Mouse (Mus musculus) forebrain, postnatal 0 days (tissue): ENCODE data around the gene Oxct1. TPM values are rescaled to one million over a fixed set of nuclear protein-coding genes. Genes with fewer than 3 reads are reported as not detected.

Experiments used
- ATAC-seq: fragments of 200-750 bp; cut with Nextera tagmentation; 2 replicates; pipeline ENCODE4 v1.8.0; 2017; ENCODE audit warnings: mild to moderate bottlenecking, moderate library complexity
- DNase-seq: peaks from one replicate; pipeline ENCODE4 v3.0.0-alpha.2; 2015
- H3K27ac ChIP-seq: fragments of 300-500 bp; sonication (generic); 2 replicates; pipeline ENCODE4 v1.5.1; 2014; ENCODE audit warnings: low read depth, mild to moderate bottlenecking, antibody characterized with exemption, low read length, moderate library complexity, mixed read lengths
- H3K27me3 ChIP-seq: fragments of 300-500 bp; sonication (generic); 2 replicates; pipeline ENCODE4 v1.6.1; 2014; ENCODE audit warnings: mild to moderate bottlenecking, low read length, mixed read lengths; ENCODE audit not compliant: insufficient read depth
- H3K36me3 ChIP-seq: fragments of 300-500 bp; sonication (generic); 2 replicates; pipeline ENCODE4 v1.6.1; 2014; ENCODE audit warnings: mild to moderate bottlenecking, moderate library complexity; ENCODE audit not compliant: insufficient read depth
- H3K4me1 ChIP-seq: fragments of 300-500 bp; sonication (generic); 2 replicates; pipeline ENCODE4 v1.6.1; 2014; ENCODE audit warnings: antibody characterized with exemption; ENCODE audit not compliant: insufficient read depth
- H3K4me2 ChIP-seq: fragments of 300-500 bp; sonication (generic); 2 replicates; pipeline ENCODE4 v1.6.1; 2014; ENCODE audit warnings: low read depth, mild to moderate bottlenecking, moderate library complexity
- H3K4me3 ChIP-seq: fragments of 300-500 bp; sonication (generic); 2 replicates; pipeline ENCODE4 v1.5.1; 2014; ENCODE audit warnings: low read depth, low read length, mixed read lengths
- H3K9ac ChIP-seq: fragments of 300-500 bp; sonication (generic); 2 replicates; pipeline ENCODE4 v1.6.1; 2014; ENCODE audit warnings: mild to moderate bottlenecking
- H3K9me3 ChIP-seq: fragments of 300-500 bp; sonication (generic); 2 replicates; pipeline ENCODE4 v1.6.1; 2016; ENCODE audit warnings: low read length
- CTCF ChIP-seq: sonication (generic); IDR thresholded peaks from 2 replicates; pipeline ENCODE4 v1.5.1; 2016; ENCODE audit warnings: antibody characterized with exemption, control low read depth, low read depth
- WGBS: fragments of 180-500 bp; shearing (Covaris S2); extraction: QIAGEN DNeasy Blood & Tissue Kit; methylation state at CpG from one replicate; pipeline ENCODE4 v1.1.7; 2014; 5-methylcytosine and 5-hydroxymethylcytosine counted together
- polyA plus RNA-seq: library from polyadenylated mRNA; unstranded; fragments of >200 nt; fragmentation: Nextera tagmentation; extraction: Ambion mirVana; gene quantifications from 2 replicates; pipeline ENCODE4 v1.2.1, GENCODE M21; 2015
- total RNA-seq: library from RNA; depleted of rRNA; stranded (reverse); fragments of >200 nt; gene quantifications from 2 replicates; pipeline ENCODE4 v1.2.3, GENCODE M21; 2014; rRNA removed

Oxct1 gene
- total RNA-seq, result 307 and 354 TPM in 2 replicates
- polyA plus RNA-seq, result 375 and 419 TPM in 2 replicates

GRCm38 (mm10) chr15:4026231-4026773 is at the start of gene Oxct1:
Oxct1 (plus strand) TSS chr15:4026383.
- DNase-seq (peak; percentile 93), ATAC-seq (peak; percentile 96)
- peak within 1 kb of the TSS; percentile 49 for H3K4me2 ChIP-seq
- no peaks in the 10 kb centered on the region for H3K9me3 ChIP-seq
- whole genome bisulfite sequencing, result 0% methylated on average over 45 of the region's 45 CpGs
- TF ChIP-seq CTCF, result peak; percentile 75
- no peaks in the 10 kb centered on the region for H3K36me3 ChIP-seq
- no peaks in the 10 kb centered on the region for H3K27me3 ChIP-seq
- H3K9ac ChIP-seq, result peak within 1 kb of the TSS; percentile 89
- H3K4me3 ChIP-seq, result peak within 1 kb of the TSS; percentile 58
- peaks cover 5% of the 10 kb centered on the region; the same call in 1 of the 2 replicates for H3K4me1 ChIP-seq
- H3K27ac ChIP-seq, result peak within 1 kb of the TSS; percentile 96

GRCm38 (mm10) chr15:3978279-3978678 is 47.9 kb upstream of the Oxct1 start:
- Histone ChIP-seq H3K36me3 (no peaks in the 10 kb centered on the region; the same call in 1 of the 2 replicates), H3K9me3 (no peaks in the 10 kb centered on the region), H3K27ac (no peak overlapping the region), H3K4me3 (no peak overlapping the region), H3K4me1 (0 out of 2 replicates have a peak, but pooled peaks cover 4% of the 10 kb centered on the region), H3K27me3 (no peaks in the 10 kb centered on the region), H3K4me2 (peak overlapping the region; percentile 72; the same call in 1 of the 2 replicates), H3K9ac (no peak overlapping the region)
- peak; percentile 38; the same call in 1 of the 2 replicates for TF ChIP-seq CTCF
- DNase-seq, result no peak
- WGBS, result 94% methylated on average over 2 of the region's 2 CpGs
- ATAC-seq, result no peak

- peak within 1 kb of the TSS; percentile 66 for H3K4me3 ChIP-seq
- H3K9ac ChIP-seq, result peak within 1 kb of the TSS; percentile 98
- DNase-seq (peak; percentile 78), ATAC-seq (peak; percentile 95)
- peak within 1 kb of the TSS; percentile 96 for H3K27ac ChIP-seq
- WGBS, result 3% methylated on average over 58 of the region's 61 CpGs
- TF ChIP-seq CTCF, result no peak
- H3K4me2 ChIP-seq, result peak within 1 kb of the TSS; percentile 72
- no peaks in the 10 kb centered on the region for H3K9me3 ChIP-seq
- peaks cover 3% of the 10 kb centered on the region; the same call in 1 of the 2 replicates for H3K36me3 ChIP-seq
- no peaks in the 10 kb centered on the region for H3K27me3 ChIP-seq
- 0 out of 2 replicates have a peak, but pooled peaks cover 4% of the 10 kb centered on the region for H3K4me1 ChIP-seq
These were observed 46.9 kb upstream of the Oxct1 start, which contains the start of gene Fbxo4 for GRCm38 (mm10) chr15:3979061-3979848. Fbxo4 (minus strand) TSS chr15:3979573.

- Histone ChIP-seq H3K4me3 (peak overlapping the region; percentile 66; the same call in 1 of the 2 replicates), H3K9ac (peak overlapping the region; percentile 98; the same call in 1 of the 2 replicates), H3K27ac (peak overlapping the region; percentile 96), H3K36me3 (peaks cover 3% of the 10 kb centered on the region), H3K4me1 (0 out of 2 replicates have a peak, but pooled peaks cover 4% of the 10 kb centered on the region), H3K4me2 (peak overlapping the region; percentile 72), H3K27me3 (no peaks in the 10 kb centered on the region), H3K9me3 (no peaks in the 10 kb centered on the region)
- DNase-seq (no peak), ATAC-seq (no peak)
- 82% methylated on average over 3 of the region's 3 CpGs for WGBS
- TF ChIP-seq CTCF, result no peak
These were observed 46.3 kb upstream of the Oxct1 start for GRCm38 (mm10) chr15:3979871-3980270.

- Histone ChIP-seq H3K4me3 (no peak overlapping the region), H3K36me3 (peaks cover 19% of the 10 kb centered on the region), H3K9ac (no peak overlapping the region), H3K4me1 (0 out of 2 replicates have a peak, but pooled peaks cover 4% of the 10 kb centered on the region), H3K9me3 (no peaks in the 10 kb centered on the region), H3K27ac (no peak overlapping the region), H3K27me3 (no peaks in the 10 kb centered on the region), H3K4me2 (no peak overlapping the region)
- no peak for ATAC-seq
- whole genome bisulfite sequencing, result 93% methylated on average over 5 of the region's 5 CpGs
- DNase-seq, result no peak
- TF ChIP-seq CTCF, result no peak
These were observed 43.5 kb upstream of the Oxct1 start for GRCm38 (mm10) chr15:3982732-3983131.

- Histone ChIP-seq H3K9ac (no peak overlapping the region), H3K27me3 (no peaks in the 10 kb centered on the region), H3K9me3 (no peaks in the 10 kb centered on the region), H3K4me1 (0 out of 2 replicates have a peak, but pooled peaks cover under 1% of the 10 kb centered on the region), H3K27ac (no peak overlapping the region), H3K4me2 (no peak overlapping the region), H3K36me3 (peaks cover 26% of the 10 kb centered on the region), H3K4me3 (no peak overlapping the region)
- DNase-seq (no peak), ATAC-seq (no peak)
- 85% methylated on average over 2 of the region's 2 CpGs for WGBS
- TF ChIP-seq CTCF, result no peak
These were observed 41.3 kb upstream of the Oxct1 start for GRCm38 (mm10) chr15:3984876-3985275.
